Comparison of ENCODE assay signal across 11 mouse cellular contexts in genomic region chr3:37510055-37511032, GRCm38 (mm10).
DNase-seq lines count a peak whose midpoint lies in the region; ATAC-seq and TF ChIP-seq lines count a peak whose summit lies in the region.
"Had no signal": no experiment of that assay in that cellular context is flagged by ENCODE, and none has a peak within 500 bp of the region (broad histone marks: within the 10 kb centered on the region; RNA-seq: fewer than 3 reads in every experiment).

No protein-coding gene starts in this region.

- 0 out of 2 replicates have a peak overlapping the region, but pooled peaks have one; percentile 52 for H3K27ac ChIP-seq in heart, embryonic 10.5 days
- H3K27ac ChIP-seq: gastrocnemius, adult 2 months; kidney, embryonic 15.5 days had no signal

- H3K9me3 ChIP-seq in heart, embryonic 10.5 days: no peaks in the 10 kb centered on the region
- H3K9me3 ChIP-seq in G1E (replicated peaks): no peaks in the 10 kb centered on the region
- H3K9me3 ChIP-seq: kidney, embryonic 15.5 days had no signal

- H3K36me3 ChIP-seq in heart, embryonic 10.5 days: no peaks in the 10 kb centered on the region
- peaks cover 18% of the 10 kb centered on the region for H3K36me3 ChIP-seq in G1E (replicated peaks)
- H3K36me3 ChIP-seq: kidney, embryonic 15.5 days had no signal

- H3K4me3 ChIP-seq in heart, embryonic 10.5 days: no peak overlapping the region
- peak overlapping the region; percentile 22; the same call in 1 of the 2 replicates for H3K4me3 ChIP-seq in G1E (ENCODE audit: low read depth, low read length)
- H3K4me3 ChIP-seq: gastrocnemius, adult 2 months; kidney, embryonic 15.5 days had no signal

- H3K27me3 ChIP-seq in heart, embryonic 10.5 days (ENCODE audit: insufficient read depth, poor library complexity, severe bottlenecking): no peaks in the 10 kb centered on the region
- no peaks in the 10 kb centered on the region for H3K27me3 ChIP-seq in G1E (ENCODE audit: insufficient read depth, low read length)
- H3K27me3 ChIP-seq: kidney, embryonic 15.5 days had no signal

- DNase-seq in heart, embryonic 10.5 days (ENCODE audit: low spot score): peak; percentile 91
- no peak for DNase-seq in heart, postnatal 36 days
- DNase-seq in G1E (ENCODE audit: low spot score): no peak
- peak; percentile 78 for DNase-seq in c-Kit-positive CD71-positive TER-119-positive erythroid progenitor cells, embryonic 14.5 days (ENCODE audit: low spot score)
- DNase-seq in cerebellum, adult 11-12 months: no peak
- no peak for DNase-seq in kidney, adult 18-20 months
- DNase-seq: gastrocnemius, adult 2 months; layer of hippocampus, postnatal 36 days had no signal

- ATAC-seq in G1E (ENCODE audit: extremely low read depth, insufficient number of reproducible peaks, low FRiP score, poor library complexity, severe bottlenecking): peak; percentile 83
- ATAC-seq in megakaryocyte, adult 5-6 weeks (ENCODE audit: poor library complexity, severe bottlenecking): peak; percentile 52; the same call in 1 of the 2 replicates
- no peak for ATAC-seq in inflammation-experienced regulatory T-cells, adult 6 months

- 59% methylated on average over 7 of the region's 7 CpGs for WGBS in heart, embryonic 10.5 days

- TF ChIP-seq CTCF in G1E (IDR thresholded peaks at IDR 0.05; ENCODE audit: low read depth, low read length): no peak

- intact Hi-C loops in heart, postnatal 36 days (cut with DNase I): no loop called here

- no peaks in the 10 kb centered on the region for H3K4me1 ChIP-seq in heart, embryonic 10.5 days
- peaks cover 34% of the 10 kb centered on the region for H3K4me1 ChIP-seq in G1E (ENCODE audit: insufficient read depth, low read depth, low read length)

Comparison
In these comparisons a context has a peak if more than half of its experiments do, and no peak if none do; other contexts are left out.
1. DNase-seq: peak in heart, embryonic 10.5 days (single experiment) and c-Kit-positive CD71-positive TER-119-positive erythroid progenitor cells, embryonic 14.5 days (single experiment); none in heart, postnatal 36 days (0 of 2), G1E (single experiment), cerebellum, adult 11-12 months (single experiment) and kidney, adult 18-20 months (single experiment).